Mouse (Mus musculus) olfactory bulb, adult 2 months (tissue): ENCODE results near the gene Serpinf2. TPM values are rescaled to one million over a fixed set of nuclear protein-coding genes. Genes with fewer than 3 reads are reported as not detected.
A peak's percentile ranks its signal among the peaks of the same experiment; 100 is the strongest.

Source experiments
- H3K27ac ChIP-seq: fragments of 200-500 bp; 2 replicates; pipeline ENCODE4 v1.5.1; 2012; ENCODE audit warnings: low read depth, low read length; ENCODE audit not compliant: insufficient read depth
- H3K4me1 ChIP-seq: fragments of 200-500 bp; 2 replicates; pipeline ENCODE4 v1.6.1; 2012; ENCODE audit warnings: low read length; ENCODE audit not compliant: control insufficient read depth, insufficient read depth
- H3K4me3 ChIP-seq: fragments of 200-500 bp; 2 replicates; pipeline ENCODE4 v1.5.1; 2012; ENCODE audit warnings: mild to moderate bottlenecking, low read depth, low read length, moderate library complexity; ENCODE audit not compliant: insufficient read depth
- CTCF ChIP-seq: fragments of 200-500 bp; IDR thresholded peaks from 2 replicates; pipeline ENCODE4 v1.5.1; 2012; ENCODE audit warnings: low read depth, mild to moderate bottlenecking, low read length, moderate library complexity; ENCODE audit not compliant: insufficient read depth
- POLR2A ChIP-seq: fragments of 200-500 bp; IDR thresholded peaks from 2 replicates; pipeline ENCODE4 v1.6.1; 2012; ENCODE audit warnings: mild to moderate bottlenecking, low read depth, low read length, moderate library complexity; ENCODE audit not compliant: insufficient read depth
- WGBS: fragments of 180-500 bp; shearing (Covaris S2); methylation state at CpG from one replicate; pipeline ENCODE4 v1.1.7; 2018; 5-methylcytosine and 5-hydroxymethylcytosine counted together
- polyA plus RNA-seq: library from polyadenylated mRNA; stranded (reverse); fragments of >200 nt; gene quantifications from 2 replicates; pipeline ENCODE4 v1.2.4, GENCODE M21; 2012; ENCODE audit warnings: low replicate concordance; ENCODE audit not compliant: missing spikeins, insufficient read depth, insufficient read length

Gene Serpinf2
- polyA plus RNA-seq, 1 experiment, result not detected

DNA sequence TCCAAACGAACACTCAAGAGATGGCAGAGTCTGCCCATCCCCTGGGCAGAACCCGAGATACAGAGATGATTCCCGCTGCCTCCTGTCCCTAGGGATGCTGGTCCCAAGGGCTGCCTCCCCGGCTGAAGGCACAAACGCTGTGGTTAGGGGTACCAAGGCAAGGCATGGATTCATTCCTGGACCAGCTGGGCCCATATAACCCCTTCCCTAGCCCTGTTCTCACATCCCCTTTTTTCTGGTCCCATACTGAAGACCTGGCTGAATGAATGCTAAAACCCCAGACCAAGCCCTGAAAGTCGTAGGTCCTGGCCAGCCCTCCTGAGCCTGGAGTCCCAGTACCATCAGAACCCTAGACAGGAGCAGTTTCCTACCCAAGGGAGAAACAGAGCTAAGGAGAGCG lies 1.6 kb upstream of the Serpinf2 start:
- H3K27ac ChIP-seq, result no peak overlapping the region
- TF ChIP-seq POLR2A (no peak), CTCF (no peak)
- H3K4me3 ChIP-seq, result no peak overlapping the region
- H3K4me1 ChIP-seq, result peaks cover 11% of the 10 kb centered on the region
- WGBS, result 89% methylated on average over 7 of the region's 7 CpGs

- Histone ChIP-seq H3K4me1 (peaks cover 11% of the 10 kb centered on the region), H3K4me3 (no peak overlapping the region), H3K27ac (no peak overlapping the region)
- TF ChIP-seq POLR2A (no peak), CTCF (no peak)
- WGBS, result 91% methylated on average over 3 of the region's 3 CpGs
These were observed 560 bp upstream of the Serpinf2 start for GRCm38 (mm10) chr11:75439951-75440350.

DNA sequence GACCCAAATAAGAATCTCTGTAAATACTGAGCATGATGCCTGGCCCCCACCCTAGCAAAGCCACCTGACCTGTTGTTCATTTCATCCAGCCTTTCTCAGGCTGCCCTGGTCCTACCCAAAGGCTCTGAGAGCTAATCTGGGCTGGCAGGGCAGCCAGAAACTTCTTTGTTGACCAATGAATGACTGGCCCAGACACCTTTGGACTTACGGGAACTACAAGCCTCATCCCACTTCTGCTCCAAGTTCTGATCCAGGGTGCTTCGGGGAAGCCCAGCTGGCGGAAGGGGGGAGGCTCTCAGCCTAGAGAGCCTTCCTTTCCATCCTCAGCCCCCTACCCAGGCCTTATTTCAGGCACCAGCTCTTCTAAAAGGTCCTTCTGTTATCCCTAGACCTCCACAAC lies 587 bp downstream of the Serpinf2 start:
- TF ChIP-seq POLR2A (no peak), CTCF (no peak)
- Histone ChIP-seq H3K4me1 (peaks cover 11% of the 10 kb centered on the region), H3K4me3 (no peak overlapping the region), H3K27ac (no peak overlapping the region)
- 81% methylated on average over 3 of the region's 3 CpGs for WGBS

- 90% methylated on average over 13 of the region's 13 CpGs for WGBS
These were observed 1.2 kb downstream of the Serpinf2 start for GRCm38 (mm10) chr11:75438194-75438593.

DNA sequence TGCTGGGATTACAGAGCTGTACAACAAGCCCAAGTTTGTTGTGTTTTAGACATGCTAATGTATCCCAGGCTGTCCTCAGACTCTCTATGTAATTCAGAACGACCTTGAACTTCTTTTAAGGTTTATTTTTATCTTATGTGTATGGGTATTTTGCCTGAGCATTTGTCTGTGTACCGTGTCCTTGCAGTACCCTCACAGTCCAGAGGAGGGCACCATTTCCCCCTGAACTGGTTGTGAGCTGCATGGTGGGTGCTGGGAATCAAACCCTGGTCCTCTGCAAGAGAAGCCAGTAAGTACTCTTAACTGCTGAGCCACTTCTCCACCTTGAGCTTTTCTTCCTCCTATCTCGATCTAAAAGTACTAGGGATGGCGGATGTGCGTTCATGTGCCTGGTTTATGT lies 5.3 kb downstream of the Serpinf2 start:
- no peak overlapping the region for H3K4me3 ChIP-seq
- H3K4me1 ChIP-seq, result peaks cover 20% of the 10 kb centered on the region
- TF ChIP-seq POLR2A (no peak), CTCF (no peak)
- WGBS, result 91% methylated on average over 5 of the region's 5 CpGs
- H3K27ac ChIP-seq, result no peak overlapping the region

More at GRCm38 (mm10) chr11:75438194-75438593, 1.2 kb downstream of the Serpinf2 start:
- peaks cover 7% of the 10 kb centered on the region for H3K4me1 ChIP-seq
- TF ChIP-seq CTCF, result no peak
- TF ChIP-seq POLR2A, result no peak
- H3K4me3 ChIP-seq, result no peak overlapping the region
- no peak overlapping the region for H3K27ac ChIP-seq

GRCm38 (mm10) chr11:75431307-75431706 lies 8.1 kb downstream of the Serpinf2 start:
- H3K4me1 ChIP-seq, result peaks cover 20% of the 10 kb centered on the region
- WGBS, result 8% methylated on average over 11 of the region's 11 CpGs
- H3K27ac ChIP-seq, result peak overlapping the region; percentile 22; the same call in 1 of the 2 replicates
- no peak overlapping the region for H3K4me3 ChIP-seq
- TF ChIP-seq POLR2A, result no peak
- TF ChIP-seq CTCF, result no peak

DNA sequence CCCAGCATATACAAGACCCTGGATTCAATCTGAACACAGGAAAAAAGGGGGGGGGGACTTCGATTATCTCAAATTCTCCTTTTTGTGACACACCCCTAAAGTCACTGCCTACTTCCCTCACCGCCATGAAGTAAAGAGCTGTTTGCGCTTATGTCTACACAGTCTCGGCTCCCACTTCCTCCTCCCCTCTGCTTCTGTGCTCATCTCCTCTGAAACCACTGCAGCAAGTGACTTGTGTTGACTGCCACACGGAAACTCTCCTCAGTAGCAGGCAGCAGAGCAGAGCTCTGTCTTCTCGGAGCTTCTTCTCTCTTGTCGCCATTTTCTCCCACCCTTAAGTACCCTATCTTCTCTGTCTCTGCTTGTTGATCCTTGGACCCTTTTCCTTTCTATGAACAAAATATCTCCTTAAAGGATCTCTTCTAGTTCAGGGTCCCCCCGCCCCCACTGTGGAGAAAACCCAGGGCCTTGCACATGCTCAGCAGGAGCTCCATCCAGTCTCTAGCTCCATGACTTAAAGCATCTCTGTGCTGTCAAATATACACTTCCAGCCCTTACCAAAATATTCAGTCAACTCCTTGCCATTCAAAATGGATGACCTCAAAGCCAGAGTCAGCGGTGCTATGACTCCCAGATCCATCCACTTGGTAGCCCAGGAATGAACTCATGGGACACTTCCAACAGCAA lies 10.2 kb downstream of the Serpinf2 start:
- Histone ChIP-seq H3K4me1 (peaks cover 20% of the 10 kb centered on the region), H3K27ac (no peak overlapping the region), H3K4me3 (no peak overlapping the region)
- TF ChIP-seq CTCF, result no peak
- TF ChIP-seq POLR2A, result no peak
- WGBS, result 76% methylated on average over 9 of the region's 9 CpGs

DNA sequence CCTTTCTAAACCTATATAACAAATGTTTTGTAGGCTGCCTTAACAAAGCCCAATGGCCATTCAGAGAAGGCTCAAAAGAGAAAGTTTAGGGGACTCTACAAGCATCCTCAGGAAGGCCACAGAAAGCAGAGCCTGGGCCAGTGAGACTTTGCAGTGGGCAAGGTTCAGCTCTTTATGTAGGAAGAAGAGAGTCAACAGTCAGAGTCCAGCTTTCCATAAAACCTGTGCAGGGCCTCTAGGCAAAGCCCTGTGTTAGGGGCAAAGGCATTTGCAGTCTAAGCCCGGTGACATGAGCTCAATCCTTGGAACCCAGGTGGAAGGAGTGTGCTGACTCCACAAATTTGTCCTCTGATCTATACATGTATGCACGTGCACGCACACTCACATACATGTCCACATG lies 14.9 kb downstream of the Serpinf2 start:
- WGBS, result 98% methylated on average over 3 of the region's 3 CpGs
- no peak overlapping the region for H3K27ac ChIP-seq
- H3K4me3 ChIP-seq, result no peak overlapping the region
- H3K4me1 ChIP-seq, result 0 out of 2 replicates have a peak, but pooled peaks cover 5% of the 10 kb centered on the region
- TF ChIP-seq CTCF (no peak), POLR2A (no peak)

DNA sequence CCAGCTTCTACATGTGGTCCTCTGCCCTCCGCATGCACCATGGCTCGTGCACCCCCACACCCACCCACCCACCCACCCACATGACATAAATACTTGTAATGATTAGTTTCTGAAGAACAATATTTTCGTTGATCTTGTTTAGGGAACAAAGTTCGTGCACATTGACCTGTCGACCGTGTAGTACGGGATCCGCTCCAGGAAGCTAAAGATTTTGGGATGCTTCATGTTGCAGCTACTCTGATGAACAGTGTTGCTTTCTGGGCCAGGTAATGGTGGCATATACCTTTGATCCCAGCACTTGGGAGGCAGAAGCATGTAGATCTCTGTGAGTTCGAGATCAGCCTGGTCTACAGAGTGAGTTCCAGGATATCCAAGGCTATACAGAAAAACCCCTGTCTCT lies 15.4 kb downstream of the Serpinf2 start:
- Histone ChIP-seq H3K27ac (no peak overlapping the region), H3K4me1 (0 out of 2 replicates have a peak, but pooled peaks cover 5% of the 10 kb centered on the region), H3K4me3 (no peak overlapping the region)
- WGBS, result 96% methylated on average over 9 of the region's 9 CpGs
- TF ChIP-seq POLR2A, result no peak
- TF ChIP-seq CTCF, result no peak

DNA sequence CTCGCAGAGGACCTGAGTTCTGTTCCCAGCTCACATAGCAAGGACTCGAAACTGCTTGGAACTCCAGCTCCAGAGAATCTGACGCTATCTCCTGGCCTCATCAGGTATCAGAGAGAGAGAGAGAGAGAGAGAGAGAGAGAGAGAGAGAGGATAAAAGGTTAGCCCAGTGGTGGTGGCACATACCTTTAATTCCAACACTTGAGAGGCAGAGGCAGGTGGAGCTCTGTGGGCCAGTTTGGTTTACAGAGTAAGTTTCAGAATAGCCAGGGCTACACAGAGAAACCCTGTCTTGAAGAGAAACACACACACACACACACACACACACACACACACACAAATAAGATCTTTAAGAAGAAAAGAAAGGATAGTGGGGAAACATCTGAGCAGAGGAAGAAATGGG lies 16.3 kb downstream of the Serpinf2 start:
- WGBS, result 96% methylated on average over 3 of the region's 3 CpGs
- H3K27ac ChIP-seq, result no peak overlapping the region
- 0 out of 2 replicates have a peak, but pooled peaks cover 5% of the 10 kb centered on the region for H3K4me1 ChIP-seq
- no peak overlapping the region for H3K4me3 ChIP-seq
- TF ChIP-seq POLR2A (no peak), CTCF (no peak)
